Mouse (Mus musculus) megakaryocyte-erythroid progenitor cell, adult 5 weeks (primary cell): ENCODE results near the gene Gm21095. TPM values are rescaled to one million over a fixed set of nuclear protein-coding genes. Genes with fewer than 3 reads are reported as not detected.

Experiments used
- polyA plus RNA-seq: library from polyadenylated mRNA; stranded (reverse); fragments of >175 nt; gene quantifications from 2 replicates; pipeline ENCODE4 v1.2.3, GENCODE M21; 2012

The Gm21095 gene
- polyA plus RNA-seq = not detected in 2 replicates

DNA sequence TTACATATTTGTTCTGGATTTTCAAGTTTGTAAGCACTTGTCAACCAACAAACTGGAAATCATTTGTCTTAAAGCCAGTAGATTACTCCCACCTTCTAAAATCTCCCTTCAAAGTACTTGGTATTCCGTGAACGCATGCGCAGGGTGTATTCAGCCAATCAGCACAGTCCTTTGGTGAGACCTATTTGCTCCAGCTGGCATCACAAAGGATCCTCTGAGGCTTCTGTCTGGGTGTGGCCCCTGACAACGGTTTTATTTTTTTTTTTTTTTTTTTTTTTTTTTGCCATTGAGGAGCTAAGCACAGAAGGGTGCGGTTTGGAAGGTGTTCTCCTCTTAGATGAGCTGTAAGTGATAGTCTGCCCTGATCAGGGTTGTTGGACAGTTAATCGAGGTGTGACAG, at the start of gene Gm21095:
Gene Gm21095, plus strand, starts transcription at position 301 of the 400 bp plus-strand sequence.

